Mouse (Mus musculus) thymus, adult 2 months (tissue): ENCODE measurements around the gene Scin. TPM values are rescaled to one million over a fixed set of nuclear protein-coding genes. Genes with fewer than 3 reads are reported as not detected.

Source experiments
- DNase-seq: peaks from one replicate; pipeline ENCODE4 v3.0.0; 2021
- H3K27ac ChIP-seq: fragments of 200-500 bp; 2 replicates; pipeline ENCODE4 v1.5.1; 2012; ENCODE audit warnings: low read length, control low read depth; ENCODE audit not compliant: control insufficient read depth, insufficient read depth
- H3K27me3 ChIP-seq: fragments of 200-500 bp; 2 replicates; pipeline ENCODE4 v1.6.1; 2012; ENCODE audit warnings: mild to moderate bottlenecking, low read length, moderate library complexity, mixed read lengths; ENCODE audit not compliant: control insufficient read depth, insufficient read depth
- H3K36me3 ChIP-seq: fragments of 200-500 bp; 2 replicates; pipeline ENCODE4 v1.6.1; 2012; ENCODE audit warnings: mild to moderate bottlenecking, low read length, moderate library complexity; ENCODE audit not compliant: control insufficient read depth, insufficient read depth
- H3K4me1 ChIP-seq: fragments of 200-500 bp; replicated peaks from 2 replicates; pipeline ENCODE4 v1.6.1; 2012; ENCODE audit warnings: low read length; ENCODE audit not compliant: control insufficient read depth, insufficient read depth
- H3K4me3 ChIP-seq: fragments of 200-500 bp; 2 replicates; pipeline ENCODE4 v1.5.1; 2012; ENCODE audit warnings: mild to moderate bottlenecking, low read length, control low read depth, moderate library complexity; ENCODE audit not compliant: control insufficient read depth, insufficient read depth
- CTCF ChIP-seq: fragments of 200-500 bp; IDR thresholded peaks from 2 replicates; pipeline ENCODE4 v1.5.1; 2012; ENCODE audit warnings: mild to moderate bottlenecking, control low read depth, low read length, moderate library complexity, borderline replicate concordance; ENCODE audit not compliant: control insufficient read depth, poor library complexity, insufficient read depth; ENCODE audit errors: extremely low read depth
- POLR2A ChIP-seq: fragments of 200-500 bp; IDR thresholded peaks from 2 replicates; pipeline ENCODE4 v1.6.1; 2012; ENCODE audit warnings: mild to moderate bottlenecking, low read length, control low read depth, moderate library complexity; ENCODE audit not compliant: control insufficient read depth, poor library complexity, insufficient read depth; ENCODE audit errors: extremely low read depth
- WGBS: fragments of 180-500 bp; shearing (Covaris S2); methylation state at CpG from one replicate; pipeline ENCODE4 v1.1.7; 2018; 5-methylcytosine and 5-hydroxymethylcytosine counted together
- polyA plus RNA-seq: library from polyadenylated mRNA; depleted of rRNA; stranded (reverse); fragments of >200 nt; gene quantifications from 2 replicates; pipeline ENCODE4 v1.2.3, GENCODE M21; 2012

Scin gene
- polyA plus RNA-seq, 1 experiment = 7.9 TPM

DNA sequence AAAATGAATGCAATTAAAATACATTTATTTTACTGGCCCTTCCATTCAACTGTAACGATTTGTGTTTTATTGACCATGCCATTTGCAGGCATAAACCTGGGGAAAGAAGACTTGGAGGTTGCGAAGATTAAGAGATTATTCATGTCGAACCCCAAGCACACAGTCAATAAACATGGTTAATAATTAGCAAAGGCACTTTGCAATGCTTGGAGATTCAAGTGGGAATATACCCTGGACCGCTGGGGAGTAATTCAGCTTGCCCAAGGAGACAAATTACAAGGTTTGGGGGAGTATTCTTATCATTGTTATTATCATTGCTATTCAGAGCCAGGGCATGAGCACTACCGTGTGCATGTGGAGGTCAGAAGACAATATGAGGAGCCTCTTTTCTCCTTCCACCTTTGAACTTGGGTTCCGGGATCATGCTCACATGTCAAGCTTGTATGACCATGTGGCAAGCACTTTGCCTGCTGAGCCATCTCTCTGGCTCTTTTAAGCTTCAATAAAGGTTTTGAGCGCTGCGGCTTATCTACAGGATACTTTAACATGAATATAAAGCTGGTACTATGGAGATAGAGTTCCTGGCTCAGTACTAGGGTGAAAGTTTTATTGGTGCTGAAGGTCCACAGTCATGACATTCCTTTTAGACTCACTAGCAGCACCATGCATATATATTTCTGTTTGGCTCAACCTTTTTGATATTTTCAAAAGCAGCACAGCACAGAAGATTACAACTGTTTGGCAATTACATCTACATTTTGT is 5.6 kb upstream of the Scin start:
- TF ChIP-seq CTCF (no peak), POLR2A (no peak)
- Histone ChIP-seq H3K27ac (no peak overlapping the region), H3K36me3 (no peaks in the 10 kb centered on the region), H3K27me3 (no peaks in the 10 kb centered on the region), H3K4me1 (peaks cover 2% of the 10 kb centered on the region), H3K4me3 (no peak overlapping the region)
- WGBS = 96% methylated on average over 8 of the region's 8 CpGs
- no peak for DNase-seq

DNA sequence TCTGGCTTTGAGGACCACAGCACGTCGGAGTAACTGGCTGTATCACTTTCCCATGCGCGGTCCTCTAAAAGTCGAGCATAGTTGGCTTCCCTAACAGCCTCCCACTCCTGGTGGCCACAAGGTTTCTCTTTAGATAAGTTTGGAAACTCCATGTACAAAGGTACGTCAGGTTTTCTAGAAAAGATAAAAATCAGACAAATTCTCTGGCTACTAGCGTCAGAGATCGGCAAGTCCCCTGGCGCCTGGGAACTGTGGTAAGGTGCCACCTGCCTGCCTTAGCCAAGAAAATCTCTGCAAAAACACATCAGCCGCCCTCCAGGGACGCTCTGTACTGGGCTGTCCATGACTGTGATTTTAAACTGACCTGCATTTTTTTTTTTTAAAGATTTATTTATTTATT is 501 bp upstream of the Scin start:
- no peak for DNase-seq
- H3K27ac ChIP-seq = no peak overlapping the region
- peak overlapping the region; percentile 7; the same call in 1 of the 2 replicates for H3K4me3 ChIP-seq
- no peak for TF ChIP-seq POLR2A
- peaks cover 4% of the 10 kb centered on the region; the same call in 1 of the 2 replicates for H3K27me3 ChIP-seq
- peaks cover 10% of the 10 kb centered on the region for H3K4me1 ChIP-seq
- WGBS = 36% methylated on average over 11 of the region's 11 CpGs
- no peaks in the 10 kb centered on the region for H3K36me3 ChIP-seq

DNA sequence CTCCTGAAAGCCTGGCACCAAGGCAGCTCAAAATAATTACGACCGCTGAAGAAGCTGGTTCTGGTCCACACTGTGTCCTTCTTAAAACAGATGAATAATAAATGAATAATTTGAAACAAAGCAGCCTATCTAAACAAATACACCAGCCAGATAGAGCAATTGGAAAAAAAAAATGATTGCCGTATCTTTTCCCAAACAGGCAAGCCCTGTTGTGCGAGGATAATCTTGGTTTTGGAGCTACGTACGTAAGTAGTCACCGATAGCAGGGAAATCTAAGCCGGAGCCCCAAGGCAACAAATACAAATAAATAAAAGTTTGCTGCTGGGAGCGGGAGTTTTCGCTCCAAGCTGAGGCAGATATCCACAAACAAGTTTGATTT is 845 bp downstream of the Scin start:
- TF ChIP-seq CTCF = no peak
- TF ChIP-seq POLR2A = no peak
- 40% methylated on average over 10 of the region's 10 CpGs for WGBS
- Histone ChIP-seq H3K27me3 (peaks cover 4% of the 10 kb centered on the region; the same call in 1 of the 2 replicates), H3K36me3 (no peaks in the 10 kb centered on the region), H3K27ac (no peak overlapping the region), H3K4me1 (peaks cover 10% of the 10 kb centered on the region), H3K4me3 (no peak overlapping the region)
- DNase-seq = no peak

DNA sequence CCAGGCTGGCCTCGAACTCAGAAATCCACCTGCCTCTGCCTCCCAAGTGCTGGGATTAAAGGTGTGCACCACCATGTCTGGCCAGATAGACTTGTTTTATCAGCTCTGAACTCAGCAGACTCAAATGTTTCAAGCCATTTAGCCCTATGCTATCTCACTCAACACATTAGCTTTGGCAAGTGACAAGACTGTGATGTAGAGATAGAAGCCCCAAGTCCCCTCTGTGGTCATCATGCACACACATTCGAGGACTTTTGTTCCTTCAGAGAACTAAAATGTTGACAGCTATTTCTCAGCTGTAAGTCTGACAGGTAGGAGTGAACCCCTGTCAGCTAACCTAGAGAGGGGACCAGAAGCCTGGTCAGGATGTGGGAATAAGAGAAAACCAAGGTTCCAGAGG is 15.2 kb downstream of the Scin start:
- Histone ChIP-seq H3K27ac (no peak overlapping the region), H3K27me3 (no peaks in the 10 kb centered on the region), H3K4me3 (no peak overlapping the region), H3K36me3 (no peaks in the 10 kb centered on the region), H3K4me1 (no peaks in the 10 kb centered on the region; the same call in 1 of the 2 replicates)
- TF ChIP-seq POLR2A (no peak), CTCF (no peak)
- DNase-seq = no peak
- 77% methylated on average over 2 of the region's 2 CpGs for WGBS

DNA sequence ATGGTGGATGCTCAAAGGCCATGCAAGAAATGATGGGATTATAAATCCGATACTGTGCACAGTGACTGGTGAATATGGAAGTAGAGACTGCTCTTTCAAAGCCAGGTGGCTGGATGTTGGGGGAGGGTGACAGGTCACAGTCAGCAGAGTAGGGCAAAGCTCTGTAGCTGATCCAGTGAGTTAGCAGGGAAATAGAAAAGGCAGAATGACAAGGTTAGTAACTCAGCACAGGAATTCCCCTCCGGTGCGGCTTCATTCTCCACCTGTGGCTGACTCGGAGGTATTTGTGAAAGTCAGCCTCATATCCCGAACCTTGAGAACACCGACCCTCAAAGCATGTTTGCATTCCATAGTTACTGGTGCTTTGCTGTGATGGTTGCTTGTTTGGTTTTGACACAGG is 17.0 kb downstream of the Scin start:
- 94% methylated on average over 6 of the region's 6 CpGs for WGBS
- TF ChIP-seq CTCF (no peak), POLR2A (no peak)

DNA sequence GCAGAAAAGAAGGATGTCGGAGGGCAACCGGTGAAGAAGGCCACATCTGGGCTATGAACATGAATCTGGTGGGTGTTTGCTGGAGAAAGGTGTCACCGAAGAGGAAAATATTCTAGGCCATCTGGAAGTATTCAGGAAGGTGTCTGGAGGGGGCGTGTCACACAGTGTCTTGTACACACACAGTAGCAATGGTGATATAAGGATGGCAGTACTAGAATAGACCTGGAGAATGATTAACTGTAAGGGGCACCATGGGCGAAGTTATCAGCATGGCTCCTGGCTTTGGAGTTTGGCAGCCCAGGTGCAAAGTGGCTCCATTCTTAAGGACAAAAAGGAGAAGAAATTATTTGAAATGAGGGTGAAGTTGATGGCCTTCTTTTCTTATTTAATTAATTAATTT is 17.8 kb downstream of the Scin start:
- no peaks in the 10 kb centered on the region for H3K4me1 ChIP-seq
- no peak overlapping the region for H3K27ac ChIP-seq
- 98% methylated on average over 5 of the region's 5 CpGs for WGBS
- DNase-seq = no peak
- no peaks in the 10 kb centered on the region for H3K27me3 ChIP-seq
- H3K36me3 ChIP-seq = no peaks in the 10 kb centered on the region
- TF ChIP-seq CTCF (no peak), POLR2A (no peak)
- no peak overlapping the region for H3K4me3 ChIP-seq

More for the DNA sequence above, 17.0 kb downstream of the Scin start:
- Histone ChIP-seq H3K4me1 (no peaks in the 10 kb centered on the region; the same call in 1 of the 2 replicates), H3K36me3 (no peaks in the 10 kb centered on the region), H3K27ac (no peak overlapping the region), H3K4me3 (no peak overlapping the region), H3K27me3 (no peaks in the 10 kb centered on the region)
- no peak for DNase-seq

DNA sequence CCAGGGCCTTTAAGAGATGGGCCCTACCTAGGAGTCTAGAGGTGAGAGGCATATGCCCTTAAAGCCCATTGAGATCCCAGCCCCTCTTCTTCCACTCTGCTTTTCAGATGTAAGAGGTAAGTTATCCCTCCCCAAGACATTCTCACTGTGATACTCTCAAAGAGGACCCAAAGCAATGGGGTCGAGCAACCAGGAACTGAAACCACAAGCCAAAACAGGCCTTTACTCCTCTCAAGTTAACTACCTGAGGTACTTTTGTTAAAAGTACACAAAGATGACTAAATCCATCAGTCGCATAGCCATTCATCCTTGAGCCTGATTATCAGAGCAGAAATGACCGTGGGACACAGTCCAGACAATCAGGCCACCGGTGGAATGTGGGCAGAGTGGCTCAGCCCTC is 19.1 kb downstream of the Scin start:
- WGBS = 77% methylated on average over 4 of the region's 4 CpGs
- Histone ChIP-seq H3K4me1 (no peaks in the 10 kb centered on the region), H3K27ac (no peak overlapping the region), H3K27me3 (no peaks in the 10 kb centered on the region), H3K36me3 (no peaks in the 10 kb centered on the region), H3K4me3 (no peak overlapping the region)
- no peak for DNase-seq
- TF ChIP-seq CTCF = no peak
- no peak for TF ChIP-seq POLR2A
